Mouse (Mus musculus) right cerebral cortex, postnatal 10 days (tissue): ENCODE results near the gene Stpg1.
A peak's percentile ranks its signal among the peaks of the same experiment; 100 is the strongest.

ENCODE experiments used
- DNase-seq, 2 experiments: peaks; one replicate each; pipeline ENCODE4 v3.0.0; 2021; ENCODE audit warnings: low spot score in 2 of 2

Stpg1 gene

GRCm38 (mm10) chr4:135494521-135495396 is at the start of gene Stpg1, which contains the start of gene Nipal3:
Stpg1 (plus strand) TSS chr4:135494790.
Nipal3 (minus strand) TSS chr4:135495038.
- peak; percentile 95 for DNase-seq

- no peak for DNase-seq
These were observed 43.1 kb upstream of the Stpg1 start for GRCm38 (mm10) chr4:135451360-135452015.

- DNase-seq = no peak
These were observed 41.4 kb upstream of the Stpg1 start for GRCm38 (mm10) chr4:135453164-135453563.

GRCm38 (mm10) chr4:135453572-135453971 is 41.0 kb upstream of the Stpg1 start:
- no peak for DNase-seq

GRCm38 (mm10) chr4:135463406-135463805 is 31.2 kb upstream of the Stpg1 start:
- DNase-seq = no peak

GRCm38 (mm10) chr4:135477851-135478250 is 16.7 kb upstream of the Stpg1 start:
- no peak for DNase-seq

GRCm38 (mm10) chr4:135480370-135480769 is 14.2 kb upstream of the Stpg1 start:
- DNase-seq = no peak

GRCm38 (mm10) chr4:135485086-135485485 is 9.5 kb upstream of the Stpg1 start:
- no peak for DNase-seq

GRCm38 (mm10) chr4:135486352-135486751 is 8.2 kb upstream of the Stpg1 start:
- DNase-seq = no peak

GRCm38 (mm10) chr4:135489256-135489655 is 5.3 kb upstream of the Stpg1 start:
- DNase-seq = no peak

- DNase-seq = no peak
These were observed 1.3 kb upstream of the Stpg1 start for GRCm38 (mm10) chr4:135493271-135493670.

- DNase-seq = peak; percentile 56 to 60
These were observed 684 bp upstream of the Stpg1 start for GRCm38 (mm10) chr4:135493691-135494520.

- no peak for DNase-seq
These were observed 804 bp downstream of the Stpg1 start for GRCm38 (mm10) chr4:135495397-135495791.

GRCm38 (mm10) chr4:135495810-135496209 is 1.2 kb downstream of the Stpg1 start:
- DNase-seq = peak; percentile 69 to 71

GRCm38 (mm10) chr4:135498136-135498535 is 3.5 kb downstream of the Stpg1 start:
- no peak for DNase-seq

GRCm38 (mm10) chr4:135499831-135500230 is 5.2 kb downstream of the Stpg1 start:
- DNase-seq = no peak

- no peak for DNase-seq
These were observed 7.0 kb downstream of the Stpg1 start for GRCm38 (mm10) chr4:135501587-135501986.

GRCm38 (mm10) chr4:135505794-135506193 is 11.2 kb downstream of the Stpg1 start:
- no peak for DNase-seq

- peak; percentile 77 to 80 for DNase-seq
These were observed 13.2 kb downstream of the Stpg1 start for GRCm38 (mm10) chr4:135507547-135508350.

- peak; percentile 86 to 90 for DNase-seq
These were observed 13.9 kb downstream of the Stpg1 start for GRCm38 (mm10) chr4:135508419-135509039.

- no peak for DNase-seq
These were observed 14.9 kb downstream of the Stpg1 start for GRCm38 (mm10) chr4:135509515-135509914.
